Mouse (Mus musculus) 416B (cell line): ENCODE data around the gene Gm21954.

Source experiments
- DNase-seq: peaks from one replicate; pipeline ENCODE4 v3.0.0; 2011; ENCODE audit warnings: low read depth

Gene Gm21954

GRCm38 (mm10) chr3:55462904-55463668 is 8.9 kb downstream of the Gm21954 start:
- DNase-seq, result no peak

DNA sequence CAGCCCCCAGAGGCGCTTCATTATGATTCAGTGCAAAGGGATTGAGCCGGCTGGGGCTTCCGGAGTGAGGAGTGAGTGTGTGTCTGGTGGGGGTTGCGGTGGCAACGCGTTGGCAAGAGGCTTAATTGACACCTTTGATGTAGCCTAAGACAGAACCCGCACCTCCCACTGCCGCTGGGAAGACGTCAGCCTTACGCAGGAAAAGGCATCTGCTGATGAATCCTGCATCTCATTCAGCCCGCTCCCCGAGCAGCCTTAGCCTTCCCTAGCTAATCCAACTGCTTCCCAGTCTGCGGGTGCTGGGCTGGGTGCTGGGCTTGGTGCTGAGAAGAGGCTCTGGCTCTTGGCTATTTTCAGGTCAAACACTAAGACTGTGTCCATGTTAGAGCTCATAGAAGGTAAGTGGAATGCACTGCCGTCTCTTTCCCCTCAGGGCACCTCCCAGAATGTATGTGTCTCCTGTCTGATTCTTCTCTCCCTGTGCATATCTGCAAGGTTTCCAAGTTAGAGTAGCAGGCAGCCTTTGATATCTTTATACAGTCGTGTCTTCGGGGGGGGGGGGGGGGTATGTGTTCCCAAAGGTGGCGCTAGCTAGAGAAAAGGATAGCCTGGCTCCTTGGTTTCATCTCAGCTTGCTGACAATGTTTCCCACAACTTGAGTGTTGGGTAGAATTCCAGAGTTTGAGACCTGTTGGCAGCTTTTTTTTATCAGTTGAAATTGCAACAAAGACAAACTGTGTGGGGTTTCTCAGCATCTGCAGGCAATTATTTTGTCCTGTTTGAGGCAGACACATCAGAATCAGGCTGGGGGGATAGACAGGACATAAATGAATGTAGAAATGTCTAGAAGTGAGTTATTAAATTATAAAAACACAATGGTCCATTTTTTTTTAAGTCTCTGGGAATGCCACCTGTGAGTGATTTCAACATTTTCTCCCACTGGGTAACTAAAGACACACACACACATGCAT is 10.0 kb downstream of the Gm21954 start:
- no peak for DNase-seq

- DNase-seq, result no peak
Measured at GRCm38 (mm10) chr3:55461092-55461491, 10.9 kb downstream of the Gm21954 start.

DNA sequence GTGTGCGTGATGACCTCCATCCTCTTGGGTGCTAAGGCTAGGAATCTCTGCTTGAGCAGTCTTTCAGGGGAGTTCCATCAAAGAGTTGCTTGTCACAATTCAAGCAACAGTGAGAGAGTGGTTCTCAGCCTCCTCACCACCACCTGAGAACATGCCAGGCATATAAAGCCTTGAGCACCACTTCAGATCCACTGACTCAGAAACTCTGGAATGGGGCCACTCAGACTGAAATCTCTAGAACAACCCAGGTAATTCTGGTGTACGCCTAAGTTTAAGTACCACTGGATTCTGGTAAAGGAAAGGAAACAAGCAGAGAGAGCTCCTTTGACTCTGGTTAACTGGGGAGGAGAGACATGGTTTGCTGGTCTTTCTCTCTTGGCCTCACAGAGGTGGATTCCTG is 19.5 kb downstream of the Gm21954 start:
- DNase-seq, result no peak

GRCm38 (mm10) chr3:55451877-55452276 is 20.1 kb downstream of the Gm21954 start:
- DNase-seq, result peak; percentile 12

DNA sequence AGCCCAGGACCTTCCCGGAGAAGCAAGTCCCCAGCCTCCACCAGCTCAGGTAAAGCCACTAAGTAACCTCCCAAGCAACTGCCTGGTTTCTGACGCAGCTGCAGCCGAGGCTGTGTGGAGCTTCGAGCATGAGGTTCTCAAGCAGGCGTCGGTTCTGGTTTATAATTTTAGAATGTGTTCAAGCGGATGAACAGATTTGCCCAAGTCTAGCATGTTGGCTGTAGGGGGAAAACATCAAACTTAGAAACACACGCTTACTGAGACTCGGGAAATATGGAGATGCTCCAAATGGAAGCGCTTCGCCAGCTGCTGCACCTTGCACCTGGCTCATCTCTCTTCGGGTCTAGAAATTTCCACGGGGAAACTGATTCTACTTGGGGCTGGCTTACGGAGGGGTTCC is 21.0 kb downstream of the Gm21954 start:
- DNase-seq, result no peak

DNA sequence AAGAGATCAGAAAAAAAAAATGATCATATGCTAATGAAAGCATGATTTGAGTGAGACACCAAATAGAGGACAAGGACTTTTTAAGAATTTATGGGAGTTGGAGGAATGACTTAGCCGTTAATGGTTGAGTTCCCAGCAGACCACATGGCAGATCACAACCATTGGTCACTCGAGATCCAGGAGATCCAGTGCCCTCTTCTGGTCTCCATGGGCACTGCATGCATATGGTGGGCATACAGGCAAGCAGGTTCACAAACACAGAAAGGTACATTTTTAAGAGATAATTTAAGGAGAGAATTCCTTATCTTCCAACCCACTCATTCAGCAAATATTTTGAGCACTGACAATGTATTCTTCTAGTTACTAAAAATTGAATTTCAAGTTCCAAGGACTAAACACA is 22.9 kb downstream of the Gm21954 start:
- no peak for DNase-seq

DNA sequence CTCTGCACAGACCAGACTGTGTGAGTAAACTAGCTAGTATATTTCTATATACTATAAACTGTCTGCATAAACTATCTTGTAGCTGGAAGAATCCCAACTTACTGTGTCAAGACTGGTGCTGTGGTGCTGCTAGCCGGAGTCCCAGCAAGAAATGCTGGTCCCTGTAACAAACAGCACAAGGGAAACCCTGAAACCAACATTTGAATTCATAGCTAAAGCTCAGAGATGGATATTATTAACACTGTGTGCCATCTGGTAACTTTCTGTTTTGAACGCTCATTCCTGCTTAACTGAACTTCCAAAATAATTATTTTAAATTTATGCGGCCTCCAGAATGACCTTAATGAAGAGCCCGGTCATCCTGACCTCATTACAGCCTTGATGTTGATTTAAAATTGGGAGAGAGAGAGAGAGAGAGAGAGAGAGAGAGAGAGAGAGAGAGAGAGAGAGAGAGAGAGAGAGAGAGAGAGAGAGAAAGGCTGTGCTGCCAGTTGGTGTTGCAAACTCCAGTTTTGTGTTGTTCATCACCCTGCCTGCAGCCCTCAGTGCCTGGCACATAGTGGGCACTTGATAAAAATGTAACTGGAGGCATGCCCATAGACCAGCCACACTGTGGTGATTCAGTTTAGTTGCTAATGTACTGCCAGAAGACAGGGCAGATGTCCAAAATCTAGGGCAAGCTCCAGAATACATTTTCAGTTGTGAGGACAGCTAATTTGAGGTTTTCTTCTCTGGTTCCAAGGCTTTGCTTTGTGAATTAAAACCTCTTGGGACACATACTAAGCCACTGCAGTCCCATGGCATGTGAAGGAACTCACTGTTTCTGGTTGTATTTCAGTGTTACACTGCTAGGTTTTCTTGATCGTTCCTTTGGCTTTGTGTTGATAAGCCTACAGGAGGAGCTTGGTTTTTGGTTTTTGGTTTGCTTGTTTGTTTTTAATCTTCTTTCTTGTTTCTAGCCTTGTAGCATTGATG is 24.2 kb downstream of the Gm21954 start:
- no peak for DNase-seq

DNA sequence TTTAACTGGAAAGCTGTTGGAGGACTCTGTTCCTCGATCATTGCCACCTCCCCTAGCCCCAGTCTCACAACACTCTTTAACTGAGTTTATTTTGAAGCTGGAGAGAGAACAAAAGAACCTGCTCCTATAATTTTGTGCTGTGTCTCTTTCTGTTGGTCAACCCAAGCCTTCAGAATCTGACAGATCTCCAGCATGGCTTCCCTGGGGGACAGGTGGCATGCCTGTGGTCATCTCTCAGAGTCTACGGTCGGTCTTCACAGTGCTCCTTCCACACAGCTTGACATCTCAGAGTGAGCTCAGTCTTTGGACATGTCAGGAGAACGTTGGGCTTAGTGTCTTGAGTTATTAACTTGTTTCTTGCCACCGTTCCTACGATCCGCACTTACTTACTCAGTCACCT is 25.3 kb downstream of the Gm21954 start:
- no peak for DNase-seq

DNA sequence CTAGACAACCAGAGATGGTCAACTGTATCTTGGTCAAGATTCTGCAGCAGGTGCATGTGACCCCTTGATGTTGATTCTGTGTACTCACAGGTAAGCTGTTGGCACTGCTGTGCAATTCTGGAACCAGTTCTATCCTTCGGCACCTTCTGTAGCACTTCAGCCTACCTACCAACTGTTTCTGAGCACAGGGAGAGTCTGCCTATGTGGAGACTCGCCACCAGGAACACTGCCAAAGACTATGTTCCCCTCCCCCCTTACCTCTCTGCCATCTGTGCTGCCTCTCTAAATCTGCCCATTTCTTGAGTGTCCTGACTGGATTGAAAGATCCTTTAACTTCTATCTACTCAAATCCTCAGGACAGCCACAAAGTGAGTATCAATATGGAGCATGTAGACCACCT is 28.3 kb downstream of the Gm21954 start:
- no peak for DNase-seq

GRCm38 (mm10) chr3:55443271-55443670 is 28.7 kb downstream of the Gm21954 start:
- DNase-seq, result no peak

DNA sequence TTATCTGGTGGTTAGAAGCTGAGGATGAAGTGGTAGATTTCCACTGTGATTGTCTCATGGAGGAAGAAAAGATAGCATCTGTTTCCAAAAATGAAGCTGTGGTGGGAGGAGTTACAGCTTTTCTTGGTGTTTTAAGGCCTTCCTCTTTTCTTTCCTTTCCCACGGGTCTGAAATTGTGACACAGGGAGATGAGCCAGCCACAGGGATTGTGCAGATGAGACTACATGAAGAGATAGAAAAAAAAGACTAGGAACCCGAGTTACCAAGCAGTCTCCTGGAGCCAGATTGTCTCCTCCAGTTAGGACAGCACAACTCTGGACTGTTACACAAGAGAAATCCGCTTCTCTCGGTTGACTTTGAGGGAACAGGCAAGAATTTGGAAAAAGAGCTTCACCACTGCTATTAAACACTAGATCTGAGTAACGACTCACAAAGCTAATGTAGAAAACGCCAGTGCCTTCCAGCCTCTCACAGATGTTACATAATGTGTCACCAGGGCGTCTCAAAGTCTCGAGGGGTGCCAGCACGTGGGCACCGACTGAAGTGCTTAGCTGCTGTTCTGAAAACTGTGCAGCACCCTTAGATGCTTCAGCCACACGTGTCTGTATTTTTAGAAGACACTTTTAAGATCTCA is 29.9 kb downstream of the Gm21954 start:
- DNase-seq, result no peak

- DNase-seq, result no peak
Measured at GRCm38 (mm10) chr3:55440342-55440741, 31.7 kb downstream of the Gm21954 start.

DNA sequence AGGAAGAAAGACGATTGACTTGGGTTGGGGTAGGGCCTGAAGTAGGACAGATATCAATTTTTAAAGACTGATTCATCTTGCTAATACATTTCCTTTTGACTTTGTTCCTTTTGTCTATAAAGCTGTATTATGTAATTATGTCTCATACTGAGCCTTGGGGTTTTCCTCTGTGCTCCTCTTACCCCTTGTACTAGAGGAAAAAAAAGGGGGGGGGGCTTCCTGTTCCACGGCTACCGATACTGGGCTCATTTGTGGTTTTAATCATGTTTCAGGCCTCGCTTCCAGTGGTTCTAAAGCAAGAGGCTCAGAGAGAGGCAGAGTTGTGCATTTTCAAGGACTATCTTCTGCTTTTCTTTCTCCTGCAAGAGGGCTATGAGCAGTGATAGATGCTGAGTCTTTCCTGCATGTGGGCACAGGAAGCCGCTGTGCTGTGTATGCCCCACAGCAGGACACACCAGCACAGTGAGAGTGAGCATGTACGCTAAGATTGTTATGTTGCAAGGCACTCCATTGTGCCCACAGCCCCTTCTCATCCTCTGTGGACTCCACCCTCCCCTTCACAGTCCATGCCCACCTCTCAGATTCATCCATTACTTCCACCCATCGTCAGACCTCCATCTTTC is 33.1 kb downstream of the Gm21954 start:
- peak; percentile 4 for DNase-seq

GRCm38 (mm10) chr3:55434276-55434675 is 37.7 kb downstream of the Gm21954 start:
- no peak for DNase-seq

DNA sequence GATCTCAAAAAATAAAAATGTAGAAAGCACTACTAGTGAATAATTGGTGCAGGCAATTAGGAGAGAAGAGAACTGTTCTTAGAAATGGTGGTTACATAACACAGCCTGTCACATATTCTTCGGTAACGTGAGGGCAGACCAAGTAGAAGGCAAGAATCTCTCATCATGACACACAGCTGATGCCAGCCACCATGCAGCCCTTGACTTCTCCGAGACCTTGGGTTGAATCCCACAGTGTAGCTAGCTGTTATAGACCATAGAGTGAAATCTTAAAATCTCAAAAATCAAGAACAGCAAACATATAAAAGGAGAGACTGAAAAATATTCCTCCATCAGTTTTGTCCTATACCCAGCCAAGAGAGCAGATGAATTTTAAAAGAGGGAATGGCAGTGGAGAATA is 40.8 kb downstream of the Gm21954 start:
- no peak for DNase-seq

GRCm38 (mm10) chr3:55430022-55430549 is 41.9 kb downstream of the Gm21954 start:
- DNase-seq, result no peak

DNA sequence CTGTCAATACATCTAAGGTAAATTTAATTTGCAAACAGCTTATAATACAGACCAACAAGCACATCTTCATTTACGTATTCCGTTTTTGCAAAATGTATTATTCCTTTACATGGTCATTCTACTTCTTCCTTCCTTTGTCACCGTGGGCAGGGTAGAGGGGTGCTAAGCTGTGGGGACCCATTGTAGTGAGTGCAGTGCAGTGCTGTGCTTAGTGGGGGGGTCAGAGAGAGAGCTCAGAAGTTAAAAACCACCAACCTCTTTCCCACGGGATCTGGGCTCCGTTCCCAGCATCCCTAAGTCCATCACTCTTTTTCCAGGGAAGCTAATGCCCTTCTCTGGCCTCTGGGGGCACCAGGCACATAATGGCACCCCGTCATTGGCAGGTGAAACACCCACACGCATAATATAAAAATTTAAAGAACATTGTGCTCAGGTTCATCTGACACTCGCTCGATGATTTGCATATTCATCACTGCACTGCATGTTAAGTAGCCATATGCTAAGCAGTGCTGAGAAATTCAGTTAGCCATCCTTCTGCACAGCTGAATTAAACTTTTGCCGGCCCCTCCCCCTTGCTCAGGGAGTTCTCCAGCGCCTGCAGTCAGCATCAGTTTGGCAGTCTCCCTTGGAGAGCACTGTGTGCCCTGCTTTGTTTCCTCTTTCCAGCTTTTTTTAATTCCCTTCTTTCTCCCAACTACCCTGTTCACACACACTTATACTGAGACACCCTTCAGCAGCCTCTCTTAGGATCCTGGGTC is 48.2 kb downstream of the Gm21954 start:
- DNase-seq, result no peak

- DNase-seq, result no peak
Measured at GRCm38 (mm10) chr3:55420436-55421083, 51.5 kb downstream of the Gm21954 start.
